Mouse (Mus musculus): ENCODE results near the gene Gm37240.

DNA sequence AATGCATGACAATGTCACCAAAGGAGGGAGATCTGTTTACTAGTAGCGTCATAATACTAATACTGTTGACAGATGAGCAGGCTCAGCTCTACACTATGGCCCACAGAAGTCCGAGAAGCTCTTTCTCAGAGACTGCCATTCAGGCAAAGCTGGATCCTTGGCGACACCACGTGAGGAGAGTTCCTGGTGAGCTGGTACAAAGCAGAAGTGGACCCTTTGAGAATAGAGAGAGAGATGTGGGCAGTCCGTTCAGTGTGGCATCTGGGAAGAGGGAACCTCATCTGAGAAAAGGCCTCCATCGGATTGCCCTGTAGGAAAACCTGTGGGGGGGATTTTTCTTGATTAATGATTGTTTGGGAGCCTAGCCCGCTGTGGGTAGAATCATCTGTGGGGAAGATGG lies 770.3 kb downstream of the Gm37240 start:
- TF ChIP-seq CTCF (IDR thresholded peaks at IDR 0.05; ENCODE audit: low read depth, low read length): no peak
- no peak for TF ChIP-seq POLR2A (IDR thresholded peaks at IDR 0.05; ENCODE audit: borderline replicate concordance, low read depth, low read length)

Measured in bone marrow macrophage, adult 2 months (primary cell).